8 mouse cellular contexts compared by ENCODE assay signal in genomic region chr12:71047473-71048078, GRCm38 (mm10). TPM values are rescaled to one million over a fixed set of nuclear protein-coding genes. Genes with fewer than 3 reads are reported as not detected.
DNase-seq lines count a peak whose midpoint lies in the region; ATAC-seq and TF ChIP-seq lines count a peak whose summit lies in the region.

No protein-coding gene starts in this region.

- TF ChIP-seq CTCF in spleen, adult 2 months (IDR thresholded peaks at IDR 0.05; ENCODE audit: extremely low read depth, insufficient read depth, insufficient read length, insufficient replicate concordance) = no peak

- H3K9me3 ChIP-seq in intestine, embryonic 16.5 days (ENCODE audit: control insufficient read depth, low read length) = no peaks in the 10 kb centered on the region
- no peaks in the 10 kb centered on the region for H3K9me3 ChIP-seq in stomach, embryonic 15.5 days

- WGBS in spleen, adult 2 months = 35% methylated on average over 8 of the region's 8 CpGs
- WGBS in intestine, embryonic 16.5 days = 55% methylated on average over 8 of the region's 8 CpGs
- 47% methylated on average over 8 of the region's 8 CpGs for WGBS in stomach, embryonic 15.5 days

- H3K4me1 ChIP-seq in spleen, adult 2 months (ENCODE audit: control insufficient read depth, insufficient read depth, insufficient read length) = peaks cover 4% of the 10 kb centered on the region
- peaks cover 11% of the 10 kb centered on the region; the same call in 1 of the 2 replicates for H3K4me1 ChIP-seq in intestine, embryonic 16.5 days (ENCODE audit: control insufficient read depth, insufficient read depth, low read length)
- no peaks in the 10 kb centered on the region for H3K4me1 ChIP-seq in stomach, embryonic 15.5 days

- H3K4me2 ChIP-seq in intestine, embryonic 16.5 days (ENCODE audit: low read depth, low read length) = peak overlapping the region; percentile 47
- peak overlapping the region; percentile 43 for H3K4me2 ChIP-seq in stomach, embryonic 15.5 days

- 0 out of 2 replicates have a peak, but pooled peaks have one; percentile 11 for ATAC-seq in frontal cortex, adult (ENCODE audit: low TSS enrichment)
- ATAC-seq in intestine, embryonic 16.5 days = no peak
- no peak for ATAC-seq in stomach, embryonic 15.5 days (ENCODE audit: insufficient read depth, low FRiP score, low read depth)

- H3K36me3 ChIP-seq in spleen, adult 2 months (ENCODE audit: control insufficient read depth, insufficient read depth, low read length) = peaks cover 21% of the 10 kb centered on the region
- H3K36me3 ChIP-seq in intestine, embryonic 16.5 days (ENCODE audit: control insufficient read depth, insufficient read depth, low read length) = peaks cover 8% of the 10 kb centered on the region
- H3K36me3 ChIP-seq in stomach, embryonic 15.5 days = peaks cover 15% of the 10 kb centered on the region

- no peaks in the 10 kb centered on the region for H3K27me3 ChIP-seq in spleen, adult 2 months (ENCODE audit: control insufficient read depth, insufficient read depth, low read length)
- H3K27me3 ChIP-seq in intestine, embryonic 16.5 days (replicated peaks; ENCODE audit: control insufficient read depth, insufficient read depth, low read length) = no peaks in the 10 kb centered on the region
- no peaks in the 10 kb centered on the region for H3K27me3 ChIP-seq in stomach, embryonic 15.5 days (replicated peaks)

- peak overlapping the region; percentile 64 for H3K27ac ChIP-seq in spleen, adult 2 months (ENCODE audit: insufficient read depth, low read length)
- peak overlapping the region; percentile 65 for H3K27ac ChIP-seq in intestine, embryonic 16.5 days (ENCODE audit: low read length)
- peak overlapping the region; percentile 72 for H3K27ac ChIP-seq in stomach, embryonic 15.5 days

- no peak for TF ChIP-seq POLR2A in spleen, adult 2 months (IDR thresholded peaks at IDR 0.05; ENCODE audit: low read depth, low read length)

- peak overlapping the region; percentile 32 for H3K4me3 ChIP-seq in spleen, adult 2 months (ENCODE audit: extremely low read depth, insufficient read depth, insufficient read length)
- H3K4me3 ChIP-seq in intestine, embryonic 16.5 days (ENCODE audit: low read length) = peak overlapping the region; percentile 21
- H3K4me3 ChIP-seq in stomach, embryonic 15.5 days (replicated peaks) = peak overlapping the region; percentile 26

- peak overlapping the region; percentile 44 for H3K9ac ChIP-seq in intestine, embryonic 16.5 days (ENCODE audit: low read depth, low read length)
- no peak overlapping the region for H3K9ac ChIP-seq in stomach, embryonic 15.5 days

- DNase-seq in frontal cortex, postnatal 14 days (ENCODE audit: low spot score in 2 of 2) = no peak
- no peak for DNase-seq in spleen, adult 2 months (ENCODE audit: low read depth in 1 of 2, low spot score in 2 of 2)
- DNase-seq in spleen, postnatal 10 days (ENCODE audit: low spot score in 2 of 2) = no peak
- no peak for DNase-seq in frontal cortex, postnatal 10 days (ENCODE audit: low spot score in 2 of 2)
- no peak for DNase-seq in kidney, adult 8-10 months

RNA-seq across cellular contexts. Expression of gene Arid4a, which starts 31.8 kb away (rescaled TPM):
- polyA plus RNA-seq in spleen, adult 2 months (2012; rRNA removed) = 4.7 and 5.0 TPM in 2 replicates
- polyA plus RNA-seq in intestine, embryonic 16.5 days (2015; fragmentation: Nextera tagmentation; extraction: Ambion mirVana) = 35.1 and 35.8 TPM in 2 replicates
- polyA plus RNA-seq in stomach, embryonic 15.5 days (2015; fragmentation: Nextera tagmentation; extraction: Ambion mirVana) = 37.1 and 37.8 TPM in 2 replicates
